Mouse (Mus musculus) midbrain, embryonic 14.5 days (tissue): ENCODE results near the gene Hpdl. TPM values are rescaled to one million over a fixed set of nuclear protein-coding genes. Genes with fewer than 3 reads are reported as not detected.

Experiments used
- ATAC-seq: fragments of 200-750 bp; cut with Nextera tagmentation; 2 replicates; pipeline ENCODE4 v1.8.0; 2017; ENCODE audit warnings: moderate number of reproducible peaks, moderate library complexity; ENCODE audit not compliant: low FRiP score, low TSS enrichment
- DNase-seq: peaks from one replicate; pipeline ENCODE4 v3.0.0-alpha.2; 2015
- H3K27ac ChIP-seq: fragments of 300-500 bp; sonication (generic); replicated peaks from 2 replicates; pipeline ENCODE4 v1.5.1; 2014; ENCODE audit warnings: mild to moderate bottlenecking, low read depth, low read length, moderate library complexity
- H3K27me3 ChIP-seq: fragments of 300-500 bp; sonication (generic); 2 replicates; pipeline ENCODE4 v1.6.1; 2014; ENCODE audit warnings: low read length, control low read depth, mixed read lengths; ENCODE audit not compliant: control insufficient read depth, insufficient read depth
- H3K36me3 ChIP-seq: fragments of 300-500 bp; sonication (generic); 2 replicates; pipeline ENCODE4 v1.6.1; 2014; ENCODE audit warnings: low read length, control low read depth; ENCODE audit not compliant: control insufficient read depth, insufficient read depth
- H3K4me1 ChIP-seq: fragments of 300-500 bp; sonication (generic); 2 replicates; pipeline ENCODE4 v1.6.1; 2014; ENCODE audit warnings: mild to moderate bottlenecking, antibody characterized with exemption, low read length, control low read depth; ENCODE audit not compliant: control insufficient read depth, insufficient read depth
- H3K4me2 ChIP-seq: fragments of 300-500 bp; sonication (generic); 2 replicates; pipeline ENCODE4 v1.6.1; 2014; ENCODE audit warnings: mild to moderate bottlenecking, low read length, moderate library complexity
- H3K4me3 ChIP-seq: fragments of 300-500 bp; sonication (generic); replicated peaks from 2 replicates; pipeline ENCODE4 v1.5.1; 2014; ENCODE audit warnings: low read depth, low read length
- H3K9ac ChIP-seq: fragments of 300-500 bp; sonication (generic); replicated peaks from 2 replicates; pipeline ENCODE4 v1.6.1; 2014; ENCODE audit warnings: mild to moderate bottlenecking, low read length, moderate library complexity
- H3K9me3 ChIP-seq: fragments of 300-500 bp; sonication (generic); 2 replicates; pipeline ENCODE4 v1.6.1; 2016; ENCODE audit warnings: low read length, control low read depth, mixed read lengths; ENCODE audit not compliant: control insufficient read depth
- WGBS: fragments of 180-500 bp; shearing (Covaris S2); extraction: QIAGEN DNeasy Blood & Tissue Kit; methylation state at CpG from one replicate; pipeline ENCODE4 v1.1.7; 2014; 5-methylcytosine and 5-hydroxymethylcytosine counted together
- polyA plus RNA-seq: library from polyadenylated mRNA; unstranded; fragments of >200 nt; fragmentation: Nextera tagmentation; extraction: Ambion mirVana; gene quantifications from 2 replicates; pipeline ENCODE4 v1.2.1, GENCODE M21; 2014

The Hpdl gene
- polyA plus RNA-seq, 1 experiment from 2014 or later: 1.1 TPM

DNA sequence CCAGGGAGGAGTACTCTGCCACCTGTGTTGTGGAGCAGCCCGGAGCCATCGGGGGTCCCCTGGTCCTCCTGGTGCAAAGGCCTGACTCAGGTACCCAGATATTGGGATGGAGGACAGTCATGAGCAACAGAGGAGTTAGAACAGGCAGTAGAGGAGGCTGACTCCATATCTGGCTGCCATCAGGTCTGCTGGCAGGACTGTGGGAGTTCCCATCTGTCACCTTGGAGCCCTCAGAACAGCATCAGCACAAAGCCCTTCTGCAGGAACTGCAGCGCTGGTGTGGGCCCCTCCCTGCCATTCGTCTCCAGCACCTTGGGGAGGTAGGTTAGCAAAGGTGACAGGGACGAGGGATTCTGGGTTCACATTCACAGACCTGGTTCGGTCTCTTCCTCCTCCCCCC is 4.0 kb downstream of the Hpdl start:
- Histone ChIP-seq H3K4me1 (peaks cover 12% of the 10 kb centered on the region), H3K9ac (no peak overlapping the region), H3K4me3 (no peak overlapping the region), H3K9me3 (no peaks in the 10 kb centered on the region), H3K36me3 (no peaks in the 10 kb centered on the region), H3K27ac (no peak overlapping the region), H3K4me2 (no peak overlapping the region), H3K27me3 (peaks cover 22% of the 10 kb centered on the region; the same call in 1 of the 2 replicates)
- 95% methylated on average over 6 of the region's 6 CpGs for WGBS
- ATAC-seq (no peak), DNase-seq (no peak)

DNA sequence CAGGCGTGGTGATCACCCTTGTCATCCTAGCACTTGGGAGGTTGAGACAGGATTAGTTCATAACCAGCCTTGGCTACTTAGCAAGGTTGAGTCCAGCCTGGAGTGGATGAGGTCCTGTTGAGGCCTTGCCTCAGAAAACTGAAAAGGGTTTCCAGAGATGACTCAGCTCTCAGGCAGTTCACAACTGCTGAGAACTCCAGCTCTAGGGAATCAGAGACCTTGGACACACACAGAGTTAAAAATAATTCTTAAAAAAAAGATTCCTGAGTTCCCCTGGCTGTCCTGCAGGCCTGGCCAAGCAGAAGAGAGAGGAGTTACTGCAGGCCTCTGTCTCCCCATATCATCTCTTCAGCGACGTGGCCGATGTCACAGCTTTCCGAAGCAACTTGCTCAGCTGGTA is 6.2 kb downstream of the Hpdl start:
- 89% methylated on average over 5 of the region's 5 CpGs for WGBS
- H3K9me3 ChIP-seq: no peaks in the 10 kb centered on the region
- H3K4me2 ChIP-seq: no peak overlapping the region
- ATAC-seq (no peak), DNase-seq (no peak)
- H3K27me3 ChIP-seq: peaks cover 9% of the 10 kb centered on the region; the same call in 1 of the 2 replicates
- no peaks in the 10 kb centered on the region for H3K36me3 ChIP-seq
- H3K4me1 ChIP-seq: no peaks in the 10 kb centered on the region
- no peak overlapping the region for H3K9ac ChIP-seq
- H3K4me3 ChIP-seq: no peak overlapping the region
- H3K27ac ChIP-seq: no peak overlapping the region

DNA sequence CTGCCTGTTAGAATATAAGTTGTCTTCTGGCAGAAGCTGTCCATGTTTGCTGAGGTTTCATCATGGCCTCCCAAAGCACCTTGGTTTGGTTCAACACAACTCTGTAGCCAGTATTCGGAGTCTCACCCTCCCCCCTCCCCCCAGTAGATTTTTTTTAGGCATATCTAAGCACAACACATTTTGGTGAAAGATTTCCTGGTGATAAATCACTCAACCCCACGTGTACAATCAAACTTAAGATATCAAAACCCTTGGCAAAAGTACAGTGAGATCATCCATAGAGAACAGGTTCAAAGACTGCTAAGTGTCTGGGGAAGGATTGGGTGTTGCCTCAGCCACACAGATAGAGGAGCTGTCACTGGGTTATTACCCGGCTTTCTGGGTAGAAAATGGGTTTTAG is 10.5 kb downstream of the Hpdl start:
- Histone ChIP-seq H3K27me3 (no peaks in the 10 kb centered on the region), H3K4me1 (peaks cover 7% of the 10 kb centered on the region), H3K36me3 (no peaks in the 10 kb centered on the region), H3K4me3 (no peak overlapping the region), H3K4me2 (no peak overlapping the region), H3K9ac (no peak overlapping the region), H3K27ac (no peak overlapping the region), H3K9me3 (no peaks in the 10 kb centered on the region)
- DNase-seq: no peak
- ATAC-seq: no peak
- WGBS: 89% methylated on average over 3 of the region's 3 CpGs

DNA sequence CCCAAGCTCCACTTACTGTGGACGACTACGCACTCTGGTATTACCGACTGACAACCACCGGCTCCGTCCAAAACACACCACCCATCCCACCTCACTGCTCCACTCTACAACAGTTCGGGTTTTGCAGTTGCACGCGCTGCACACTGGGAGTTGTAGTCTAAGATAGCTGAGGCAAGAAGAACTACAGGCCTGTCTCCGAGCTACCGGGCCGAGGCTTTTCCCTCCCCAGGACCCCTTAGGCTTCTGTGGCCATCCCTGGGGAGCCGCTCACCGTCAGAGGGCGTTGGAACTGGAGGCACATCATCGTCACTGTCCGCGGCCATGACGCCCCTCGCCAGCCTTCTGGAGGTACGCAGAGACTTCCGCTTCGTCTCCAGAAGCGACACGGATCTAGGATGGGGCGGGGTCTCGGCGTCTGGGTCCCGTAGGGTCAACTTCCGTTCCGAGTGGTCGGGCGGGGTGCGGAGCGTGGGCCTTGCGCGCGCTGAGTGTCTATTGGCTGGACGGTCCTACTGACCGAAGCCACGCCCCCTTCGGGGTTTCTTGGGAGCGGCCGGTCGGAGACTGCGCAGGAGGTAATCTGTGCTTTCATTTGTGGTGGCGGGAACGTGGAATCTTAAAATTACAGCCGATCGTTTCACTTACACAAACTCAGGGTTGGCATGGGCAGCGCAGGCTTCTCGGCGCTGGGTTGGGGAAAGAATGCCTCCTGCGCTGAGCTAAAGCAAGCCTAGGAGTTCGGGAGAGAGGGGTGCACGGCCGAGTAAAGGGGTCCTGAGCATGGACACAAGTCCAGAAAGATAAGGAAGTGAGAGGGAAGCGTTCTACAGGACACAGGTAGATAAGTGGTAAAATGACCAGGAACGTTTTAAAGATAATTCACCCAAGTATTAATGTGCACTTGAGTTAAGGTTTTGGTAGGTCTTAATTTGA is 14.0 kb downstream of the Hpdl start, which contains the start of the genes Toe1 and Mutyh:
Toe1 (minus strand) TSS at position 444 of the 933 bp plus-strand sequence.
Mutyh (plus strand) TSS at position 527 of the 933 bp plus-strand sequence.
- H3K4me1 ChIP-seq: peaks cover 7% of the 10 kb centered on the region
- H3K9me3 ChIP-seq: no peaks in the 10 kb centered on the region
- no peaks in the 10 kb centered on the region for H3K27me3 ChIP-seq
- H3K4me2 ChIP-seq: peak within 1 kb of the TSS; percentile 60
- ATAC-seq: peak; percentile 99
- peak within 1 kb of the TSS; percentile 89 for H3K27ac ChIP-seq
- H3K4me3 ChIP-seq: peak within 1 kb of the TSS; percentile 77
- H3K9ac ChIP-seq: peak within 1 kb of the TSS; percentile 78
- DNase-seq: peak; percentile 99
- under 1% methylated on average over 58 of the region's 58 CpGs for WGBS
- H3K36me3 ChIP-seq: peaks cover 32% of the 10 kb centered on the region

DNA sequence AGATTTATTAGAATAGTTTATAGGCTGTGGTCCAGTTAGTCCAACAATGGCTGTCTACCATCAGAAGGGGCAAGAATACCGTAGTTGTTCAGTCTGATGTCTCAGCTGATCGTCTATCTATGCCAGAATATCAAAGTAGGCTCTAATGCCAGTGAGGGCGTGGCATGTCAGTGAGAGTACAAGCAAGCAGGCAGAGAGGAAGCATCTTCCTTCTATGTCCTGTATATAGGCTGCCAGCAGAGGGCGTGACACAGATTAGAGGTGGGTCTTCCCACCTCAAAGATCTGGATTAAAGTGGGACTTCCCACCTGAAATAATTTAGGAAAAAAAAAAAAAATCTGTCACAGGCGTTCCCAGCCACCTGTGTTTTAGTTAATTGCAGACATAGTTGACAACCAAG is 21.6 kb downstream of the Hpdl start:
- 46% methylated on average over 5 of the region's 5 CpGs for WGBS
- DNase-seq: peak; percentile 59

DNA sequence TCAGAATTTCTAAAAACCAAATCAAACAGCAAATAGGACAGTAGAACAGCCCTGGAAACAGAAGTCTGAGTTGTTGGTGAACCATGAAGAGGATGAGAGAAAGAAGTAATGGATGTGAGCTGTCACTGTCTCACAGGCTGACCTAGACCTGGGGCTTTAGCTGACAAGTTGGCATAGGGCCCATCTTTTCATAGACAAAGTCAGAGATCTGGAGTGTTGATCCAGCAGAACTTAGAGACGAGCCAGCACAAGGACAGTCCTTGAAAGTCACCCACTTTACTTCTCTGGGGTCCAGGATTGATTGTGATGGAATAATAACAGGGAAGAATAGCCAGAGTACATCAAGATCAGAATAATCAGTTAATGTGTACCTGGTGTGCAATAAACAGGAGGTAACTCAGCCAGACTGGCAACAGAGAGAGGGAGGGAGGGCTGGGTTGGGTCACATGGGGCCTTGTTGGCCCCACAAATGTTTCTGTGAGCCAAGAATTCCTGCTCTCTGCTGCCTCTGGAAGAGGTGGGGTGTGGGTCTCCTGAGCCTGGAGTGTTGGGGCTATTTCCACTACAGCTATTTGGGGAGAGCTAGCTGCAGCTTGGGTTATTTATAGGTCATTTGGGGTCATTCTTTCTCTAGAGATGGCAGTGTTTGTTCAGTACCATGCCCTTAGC is 24.9 kb downstream of the Hpdl start:
- ATAC-seq (no peak), DNase-seq (no peak)
- no peak overlapping the region for H3K27ac ChIP-seq
- no peaks in the 10 kb centered on the region for H3K27me3 ChIP-seq
- no peak overlapping the region for H3K4me2 ChIP-seq
- no peak overlapping the region for H3K4me3 ChIP-seq
- WGBS: 81% methylated on average over 1 of the region's 1 CpGs
- H3K9ac ChIP-seq: no peak overlapping the region
- no peaks in the 10 kb centered on the region for H3K9me3 ChIP-seq
- no peaks in the 10 kb centered on the region for H3K4me1 ChIP-seq
- peaks cover 5% of the 10 kb centered on the region for H3K36me3 ChIP-seq

More for the DNA sequence above, 21.6 kb downstream of the Hpdl start:
- H3K9me3 ChIP-seq: no peaks in the 10 kb centered on the region
- ATAC-seq: no peak
- no peaks in the 10 kb centered on the region for H3K27me3 ChIP-seq
- no peak overlapping the region for H3K4me3 ChIP-seq
- H3K4me1 ChIP-seq: no peaks in the 10 kb centered on the region
- H3K27ac ChIP-seq: no peak overlapping the region
- peaks cover 38% of the 10 kb centered on the region for H3K36me3 ChIP-seq
- no peak overlapping the region for H3K4me2 ChIP-seq
- H3K9ac ChIP-seq: no peak overlapping the region

DNA sequence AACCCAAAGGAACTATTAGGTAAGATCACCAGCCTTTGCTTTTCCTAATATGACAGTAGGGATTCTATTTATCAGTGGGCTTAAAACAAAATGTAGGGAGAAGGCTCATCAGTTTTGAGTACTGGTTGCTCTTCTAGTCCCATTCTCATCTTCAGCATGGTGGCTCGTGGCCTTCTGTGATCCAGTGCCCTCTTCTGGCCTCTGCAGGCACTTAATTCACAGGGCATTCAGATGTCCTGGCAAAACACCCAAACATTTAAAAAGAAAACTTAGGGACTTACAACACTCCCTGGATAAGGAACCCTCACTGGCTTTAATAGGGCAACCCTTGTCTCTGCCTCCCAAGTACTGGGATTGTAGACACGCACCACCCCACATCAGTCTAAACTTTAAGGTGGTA is 27.2 kb downstream of the Hpdl start:
- Histone ChIP-seq H3K9ac (no peak overlapping the region), H3K4me2 (no peak overlapping the region), H3K9me3 (no peaks in the 10 kb centered on the region), H3K4me1 (no peaks in the 10 kb centered on the region), H3K27me3 (no peaks in the 10 kb centered on the region), H3K36me3 (no peaks in the 10 kb centered on the region), H3K4me3 (no peak overlapping the region), H3K27ac (no peak overlapping the region)
- 78% methylated on average over 2 of the region's 2 CpGs for WGBS
- ATAC-seq (no peak), DNase-seq (no peak)

DNA sequence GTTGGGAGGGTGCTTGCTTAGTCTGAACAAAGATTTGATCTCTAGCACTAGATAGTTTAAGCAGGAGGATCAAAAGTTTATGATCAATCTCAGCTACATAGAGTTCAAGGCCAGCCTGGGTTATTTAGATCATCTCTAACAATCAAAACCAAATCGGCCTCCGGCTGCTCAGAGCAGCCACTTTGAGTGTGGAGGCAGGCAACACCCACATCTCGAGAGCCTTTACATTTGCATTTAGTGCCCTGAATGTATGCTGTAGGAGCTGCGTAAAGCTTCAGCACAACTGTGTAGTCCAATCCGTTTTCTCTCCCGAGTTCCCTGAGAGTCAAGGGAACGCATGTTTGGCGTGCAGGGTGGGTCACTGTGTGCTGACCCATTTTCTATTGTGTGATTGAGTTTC is 29.1 kb downstream of the Hpdl start:
- 89% methylated on average over 8 of the region's 8 CpGs for WGBS
- H3K9me3 ChIP-seq: no peaks in the 10 kb centered on the region

More for the DNA sequence above, 29.1 kb downstream of the Hpdl start:
- H3K4me1 ChIP-seq: no peaks in the 10 kb centered on the region
- H3K4me3 ChIP-seq: no peak overlapping the region
- H3K27me3 ChIP-seq: no peaks in the 10 kb centered on the region
- H3K4me2 ChIP-seq: no peak overlapping the region
- no peak for DNase-seq
- no peaks in the 10 kb centered on the region for H3K36me3 ChIP-seq
- no peak overlapping the region for H3K27ac ChIP-seq
- no peak for ATAC-seq
- H3K9ac ChIP-seq: no peak overlapping the region
